18 mouse cellular contexts compared by ENCODE assay signal in the genomic region with DNA sequence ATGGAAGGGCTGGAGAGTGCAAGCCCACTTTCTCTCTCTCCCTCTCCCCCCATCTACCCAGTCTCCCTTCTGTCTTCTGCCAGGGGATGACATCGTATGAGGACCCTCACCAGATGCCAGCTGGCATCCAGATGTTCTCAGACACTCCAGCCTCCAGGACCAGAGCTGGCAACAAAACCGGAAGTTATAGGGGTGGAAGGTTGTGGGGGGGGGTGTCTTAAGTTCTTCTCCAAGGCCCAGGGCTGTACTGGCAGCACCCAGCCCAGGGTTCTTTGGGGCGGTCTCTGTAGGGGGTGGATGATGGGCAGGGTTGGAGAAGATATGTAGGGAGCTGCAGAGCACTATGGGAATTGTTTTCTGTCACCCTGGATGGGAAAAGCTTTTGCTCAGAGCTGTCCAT. TPM values are rescaled to one million over a fixed set of nuclear protein-coding genes. Genes with fewer than 3 reads are reported as not detected.
DNase-seq lines count a peak whose midpoint lies in the region; ATAC-seq and TF ChIP-seq lines count a peak whose summit lies in the region.
"Had no signal": no experiment of that assay in that cellular context is flagged by ENCODE, and none has a peak within 500 bp of the region (broad histone marks: within the 10 kb centered on the region; RNA-seq: fewer than 3 reads in every experiment).

No protein-coding gene starts in this region.

- 37% methylated on average over 3 of the region's 3 CpGs for WGBS in kidney, adult 2 months
- WGBS in lung, embryonic 16.5 days, result 61% methylated on average over 3 of the region's 3 CpGs
- 58% methylated on average over 3 of the region's 3 CpGs for WGBS in embryonic facial prominence, embryonic 11.5 days
- 28% methylated on average over 3 of the region's 3 CpGs for WGBS in limb, embryonic 15.5 days

- ATAC-seq in lung, embryonic 16.5 days (ENCODE audit: low read depth), result no peak
- ATAC-seq in embryonic facial prominence, embryonic 11.5 days (replicated peaks; ENCODE audit: insufficient number of reproducible peaks, low FRiP score, low TSS enrichment, low read depth), result no peak
- no peak for ATAC-seq in limb, embryonic 15.5 days (ENCODE audit: insufficient number of reproducible peaks, low FRiP score, low TSS enrichment, low read depth)
- ATAC-seq: midbrain, embryonic 13.5 days had no signal

- H3K9me3 ChIP-seq in lung, embryonic 16.5 days (ENCODE audit: control insufficient read depth, low read length), result no peaks in the 10 kb centered on the region
- H3K9me3 ChIP-seq in embryonic facial prominence, embryonic 11.5 days (replicated peaks; ENCODE audit: control insufficient read depth, low read length), result no peaks in the 10 kb centered on the region
- H3K9me3 ChIP-seq in limb, embryonic 15.5 days, result no peaks in the 10 kb centered on the region
- H3K9me3 ChIP-seq: heart, embryonic 12.5 days; hindbrain, embryonic 10.5 days; limb, embryonic 12.5 days; liver, embryonic 13.5 days; midbrain, embryonic 13.5 days; neural tube, embryonic 12.5 days had no signal

- no peak overlapping the region for H3K4me2 ChIP-seq in lung, embryonic 16.5 days (ENCODE audit: low read depth, low read length)
- H3K4me2 ChIP-seq in embryonic facial prominence, embryonic 11.5 days (ENCODE audit: low read depth, low read length), result no peak overlapping the region
- H3K4me2 ChIP-seq in limb, embryonic 15.5 days, result no peak overlapping the region
- H3K4me2 ChIP-seq: heart, embryonic 12.5 days; limb, embryonic 12.5 days; liver, embryonic 13.5 days; midbrain, embryonic 13.5 days; neural tube, embryonic 12.5 days had no signal

- no peaks in the 10 kb centered on the region for H3K27me3 ChIP-seq in kidney, adult 2 months (replicated peaks; ENCODE audit: control insufficient read depth, insufficient read depth, low read length)
- no peaks in the 10 kb centered on the region for H3K27me3 ChIP-seq in lung, embryonic 16.5 days (ENCODE audit: control insufficient read depth, insufficient read depth, low read depth, low read length)
- H3K27me3 ChIP-seq in embryonic facial prominence, embryonic 11.5 days (ENCODE audit: control insufficient read depth, insufficient read depth, low read length), result peaks cover 4% of the 10 kb centered on the region; the same call in 1 of the 2 replicates
- H3K27me3 ChIP-seq in limb, embryonic 15.5 days, result peaks cover 4% of the 10 kb centered on the region; the same call in 1 of the 2 replicates
- H3K27me3 ChIP-seq: heart, embryonic 12.5 days had no signal

- H3K27ac ChIP-seq in kidney, adult 2 months (ENCODE audit: insufficient read depth, low read depth, low read length), result peak overlapping the region; percentile 8; the same call in 1 of the 2 replicates
- 0 out of 2 replicates have a peak overlapping the region, but pooled peaks have one; percentile 83 for H3K27ac ChIP-seq in lung, embryonic 16.5 days (ENCODE audit: low read length)
- no peak overlapping the region for H3K27ac ChIP-seq in embryonic facial prominence, embryonic 11.5 days (replicated peaks; ENCODE audit: low read depth, low read length)
- H3K27ac ChIP-seq in limb, embryonic 15.5 days, result peak overlapping the region; percentile 43; the same call in 1 of the 2 replicates
- H3K27ac ChIP-seq: hindbrain, embryonic 10.5 days; left cerebral cortex, adult 2 months; limb, embryonic 12.5 days; liver, embryonic 13.5 days; midbrain, embryonic 13.5 days; neural tube, embryonic 12.5 days had no signal

- no peak for DNase-seq in kidney, adult 2 months
- no peak for DNase-seq in kidney, adult 8-10 months
- DNase-seq in lung, postnatal 36 days, result no peak
- peak; percentile 25 for DNase-seq in embryonic facial prominence, embryonic 11.5 days (ENCODE audit: low spot score)
- DNase-seq in cerebellum, postnatal 25 days, result no peak
- DNase-seq: cerebellum, adult 9-10 months; kidney, postnatal 10 days; liver, embryonic 13.5 days; right cerebral cortex, postnatal 4 days; thymus, adult 2 months had no signal

- peaks cover 25% of the 10 kb centered on the region for H3K4me1 ChIP-seq in kidney, adult 2 months (ENCODE audit: control insufficient read depth, insufficient read depth, low read length)
- H3K4me1 ChIP-seq in lung, embryonic 16.5 days (replicated peaks; ENCODE audit: control insufficient read depth, insufficient read depth, low read length), result peaks cover 32% of the 10 kb centered on the region
- H3K4me1 ChIP-seq in embryonic facial prominence, embryonic 11.5 days (ENCODE audit: control insufficient read depth, insufficient read depth, low read length), result no peaks in the 10 kb centered on the region; the same call in 1 of the 2 replicates
- H3K4me1 ChIP-seq in limb, embryonic 15.5 days, result peaks cover 38% of the 10 kb centered on the region

- peak overlapping the region; percentile 38 for H3K9ac ChIP-seq in lung, embryonic 16.5 days (ENCODE audit: low read length)
- no peak overlapping the region for H3K9ac ChIP-seq in embryonic facial prominence, embryonic 11.5 days (replicated peaks; ENCODE audit: low read length)
- no peak overlapping the region for H3K9ac ChIP-seq in limb, embryonic 15.5 days
- H3K9ac ChIP-seq: heart, embryonic 12.5 days; limb, embryonic 12.5 days; liver, embryonic 13.5 days; midbrain, embryonic 13.5 days; neural tube, embryonic 12.5 days had no signal

- no peaks in the 10 kb centered on the region for H3K36me3 ChIP-seq in kidney, adult 2 months (ENCODE audit: control insufficient read depth, insufficient read depth, low read length)
- no peaks in the 10 kb centered on the region for H3K36me3 ChIP-seq in lung, embryonic 16.5 days (ENCODE audit: control insufficient read depth, insufficient read depth, low read length)
- H3K36me3 ChIP-seq in embryonic facial prominence, embryonic 11.5 days (replicated peaks; ENCODE audit: control insufficient read depth, insufficient read depth, low read depth, low read length), result no peaks in the 10 kb centered on the region
- no peaks in the 10 kb centered on the region for H3K36me3 ChIP-seq in limb, embryonic 15.5 days
- H3K36me3 ChIP-seq: heart, embryonic 12.5 days; hindbrain, embryonic 10.5 days; limb, embryonic 12.5 days; liver, embryonic 13.5 days; midbrain, embryonic 13.5 days; neural tube, embryonic 12.5 days had no signal

- no peak for TF ChIP-seq CTCF in kidney, adult 2 months (conservative IDR thresholded peaks at IDR 0.05; ENCODE audit: insufficient read depth, insufficient read length, low read depth, low read length)

- H3K4me3 ChIP-seq in kidney, adult 2 months (ENCODE audit: insufficient read depth, low read depth, low read length), result no peak overlapping the region
- no peak overlapping the region for H3K4me3 ChIP-seq in lung, embryonic 16.5 days (ENCODE audit: low read length)
- H3K4me3 ChIP-seq in embryonic facial prominence, embryonic 11.5 days (ENCODE audit: low read depth, low read length), result no peak overlapping the region
- no peak overlapping the region for H3K4me3 ChIP-seq in limb, embryonic 15.5 days
- H3K4me3 ChIP-seq: heart, embryonic 12.5 days; hindbrain, embryonic 10.5 days; left cerebral cortex, adult 2 months; limb, embryonic 12.5 days; liver, embryonic 13.5 days; midbrain, embryonic 13.5 days; neural tube, embryonic 12.5 days had no signal

- TF ChIP-seq POLR2A in kidney, adult 2 months (IDR thresholded peaks at IDR 0.05; ENCODE audit: low read depth, low read length), result no peak

RNA-seq across cellular contexts. Expression of a gene that starts 3.9 kb away (rescaled TPM):
- polyA plus RNA-seq in kidney, adult 2 months (2012; rRNA removed), result 12.0 and 12.2 TPM in 2 replicates
- 15.6 and 17.1 TPM in 2 replicates for polyA plus RNA-seq in lung, embryonic 16.5 days (2015; fragmentation: Nextera tagmentation; extraction: Ambion mirVana)
- 2.4 and 2.7 TPM in 2 replicates for polyA plus RNA-seq in embryonic facial prominence, embryonic 11.5 days (2014; fragmentation: Nextera tagmentation; extraction: Ambion mirVana)
- polyA plus RNA-seq in limb, embryonic 15.5 days (2015; fragmentation: Nextera tagmentation; extraction: Ambion mirVana), result 9.2 and 12.6 TPM in 2 replicates

RNA-seq across cellular contexts. Expression of a gene that starts 15.7 kb away (rescaled TPM):
- polyA plus RNA-seq in kidney, adult 2 months (2012; rRNA removed), result 71.5 and 79.7 TPM in 2 replicates
- polyA plus RNA-seq in lung, embryonic 16.5 days (2015; fragmentation: Nextera tagmentation; extraction: Ambion mirVana), result 155 TPM in 2 replicates
- polyA plus RNA-seq in embryonic facial prominence, embryonic 11.5 days (2014; fragmentation: Nextera tagmentation; extraction: Ambion mirVana), result 202 and 213 TPM in 2 replicates
- 117 and 125 TPM in 2 replicates for polyA plus RNA-seq in limb, embryonic 15.5 days (2015; fragmentation: Nextera tagmentation; extraction: Ambion mirVana)

RNA-seq across cellular contexts. Expression of a gene that starts 34.6 kb away (rescaled TPM):
- 0.52 and 0.73 TPM in 2 replicates for polyA plus RNA-seq in kidney, adult 2 months (2012; rRNA removed)
- 2.5 and 3.2 TPM in 2 replicates for polyA plus RNA-seq in lung, embryonic 16.5 days (2015; fragmentation: Nextera tagmentation; extraction: Ambion mirVana)
- polyA plus RNA-seq in embryonic facial prominence, embryonic 11.5 days (2014; fragmentation: Nextera tagmentation; extraction: Ambion mirVana), result 4.0 and 4.3 TPM in 2 replicates
- polyA plus RNA-seq in limb, embryonic 15.5 days (2015; fragmentation: Nextera tagmentation; extraction: Ambion mirVana), result 3.1 TPM in 2 replicates

RNA-seq across cellular contexts. Expression of a gene that starts 35.5 kb away (rescaled TPM):
- polyA plus RNA-seq in kidney, adult 2 months (2012; rRNA removed), result 24.9 and 26.2 TPM in 2 replicates
- 64.2 and 70.0 TPM in 2 replicates for polyA plus RNA-seq in lung, embryonic 16.5 days (2015; fragmentation: Nextera tagmentation; extraction: Ambion mirVana)
- 91.0 and 97.6 TPM in 2 replicates for polyA plus RNA-seq in embryonic facial prominence, embryonic 11.5 days (2014; fragmentation: Nextera tagmentation; extraction: Ambion mirVana)
- polyA plus RNA-seq in limb, embryonic 15.5 days (2015; fragmentation: Nextera tagmentation; extraction: Ambion mirVana), result 56.9 and 61.0 TPM in 2 replicates

RNA-seq across cellular contexts. Expression of a gene that starts 50.9 kb away (rescaled TPM):
- 52.7 and 63.4 TPM in 2 replicates for polyA plus RNA-seq in kidney, adult 2 months (2012; rRNA removed)
- 5.7 and 6.2 TPM in 2 replicates for polyA plus RNA-seq in lung, embryonic 16.5 days (2015; fragmentation: Nextera tagmentation; extraction: Ambion mirVana)
- 0.87 and 1.1 TPM in 2 replicates for polyA plus RNA-seq in embryonic facial prominence, embryonic 11.5 days (2014; fragmentation: Nextera tagmentation; extraction: Ambion mirVana)
- polyA plus RNA-seq in limb, embryonic 15.5 days (2015; fragmentation: Nextera tagmentation; extraction: Ambion mirVana), result 3.4 and 5.2 TPM in 2 replicates
